ENCODE assay signal across 8 mouse cellular contexts in genomic region chr5:117153527-117154091, GRCm38 (mm10). TPM values are rescaled to one million over a fixed set of nuclear protein-coding genes. Genes with fewer than 3 reads are reported as not detected.
DNase-seq lines count a peak whose midpoint lies in the region; ATAC-seq lines count a peak whose summit lies in the region.

No protein-coding gene starts in this region.

- H3K4me2 ChIP-seq in hindbrain, embryonic 16.5 days (ENCODE audit: low read length): no peak overlapping the region
- H3K4me2 ChIP-seq in hindbrain, embryonic 14.5 days (replicated peaks): no peak overlapping the region

- H3K27ac ChIP-seq in hindbrain, embryonic 16.5 days (ENCODE audit: low read depth, low read length): no peak overlapping the region
- no peak overlapping the region for H3K27ac ChIP-seq in hindbrain, embryonic 14.5 days

- no peaks in the 10 kb centered on the region for H3K36me3 ChIP-seq in hindbrain, embryonic 16.5 days (ENCODE audit: control insufficient read depth, insufficient read depth, low read length)
- H3K36me3 ChIP-seq in hindbrain, embryonic 14.5 days (replicated peaks; ENCODE audit: control insufficient read depth, insufficient read depth): no peaks in the 10 kb centered on the region

- H3K4me3 ChIP-seq in hindbrain, embryonic 16.5 days (ENCODE audit: low read length): no peak overlapping the region
- no peak overlapping the region for H3K4me3 ChIP-seq in hindbrain, embryonic 14.5 days (replicated peaks; ENCODE audit: low read length)

- peak; percentile 80 for ATAC-seq in hindbrain, embryonic 16.5 days
- no peak for ATAC-seq in hindbrain, embryonic 14.5 days (ENCODE audit: low FRiP score)
- ATAC-seq in monocyte, adult 5-6 weeks (replicated peaks; ENCODE audit: insufficient number of reproducible peaks, low FRiP score, low TSS enrichment, poor library complexity, severe bottlenecking): no peak

- H3K9me3 ChIP-seq in hindbrain, embryonic 16.5 days (ENCODE audit: control insufficient read depth, low read length): peaks cover 2% of the 10 kb centered on the region; the same call in 1 of the 2 replicates
- H3K9me3 ChIP-seq in hindbrain, embryonic 14.5 days (ENCODE audit: control insufficient read depth, low read length): no peaks in the 10 kb centered on the region

- 67% methylated on average over 15 of the region's 15 CpGs for WGBS in hindbrain, embryonic 16.5 days
- WGBS in hindbrain, embryonic 14.5 days: 83% methylated on average over 15 of the region's 15 CpGs

- H3K27me3 ChIP-seq in hindbrain, embryonic 16.5 days (replicated peaks; ENCODE audit: control insufficient read depth, insufficient read depth, low read length): no peaks in the 10 kb centered on the region
- no peaks in the 10 kb centered on the region for H3K27me3 ChIP-seq in hindbrain, embryonic 14.5 days (ENCODE audit: control insufficient read depth, insufficient read depth, low read length)

- no peak overlapping the region for H3K9ac ChIP-seq in hindbrain, embryonic 16.5 days (ENCODE audit: low read depth, low read length)
- no peak overlapping the region for H3K9ac ChIP-seq in hindbrain, embryonic 14.5 days

- intact Hi-C loops in heart, postnatal 10 days (cut with DNase I): no loop called here

- no peaks in the 10 kb centered on the region for H3K4me1 ChIP-seq in hindbrain, embryonic 16.5 days (ENCODE audit: control insufficient read depth, insufficient read depth, low read depth, low read length)
- no peaks in the 10 kb centered on the region for H3K4me1 ChIP-seq in hindbrain, embryonic 14.5 days (replicated peaks; ENCODE audit: control insufficient read depth, insufficient read depth, low read length)

- DNase-seq in hindbrain, embryonic 14.5 days (ENCODE audit: low spot score): no peak
- DNase-seq in embryo, embryonic 11 days: peak; percentile 69
- DNase-seq in heart, postnatal 10 days: peak; percentile 67 to 72
- DNase-seq in lung, postnatal 10 days: peak; percentile 58
- no peak for DNase-seq in urinary bladder, postnatal 25 days (ENCODE audit: low spot score)
- no peak for DNase-seq in thymus, postnatal 25 days

RNA-seq across cellular contexts. Expression of gene Taok3, which starts 33.7 kb away (rescaled TPM):
- polyA plus RNA-seq in hindbrain, embryonic 16.5 days (2015; fragmentation: Nextera tagmentation; extraction: Ambion mirVana): 61.7 and 63.3 TPM in 2 replicates
- polyA plus RNA-seq in hindbrain, embryonic 14.5 days (2014; fragmentation: Nextera tagmentation; extraction: Ambion mirVana): 50.4 and 62.3 TPM in 2 replicates
- 1 to 10 TPM; 9.4 to 10.0 TPM for total RNA-seq in heart, postnatal 10 days (2021)
- 81.6 to 108 TPM (median 90.0 TPM) in 3 replicates for total RNA-seq in monocyte, adult 5-6 weeks (2017)

RNA-seq across cellular contexts. Expression of gene Suds3, which starts 37.7 kb away (rescaled TPM):
- polyA plus RNA-seq in hindbrain, embryonic 16.5 days (2015; fragmentation: Nextera tagmentation; extraction: Ambion mirVana): 70.0 and 76.7 TPM in 2 replicates
- polyA plus RNA-seq in hindbrain, embryonic 14.5 days (2014; fragmentation: Nextera tagmentation; extraction: Ambion mirVana): 52.8 and 58.4 TPM in 2 replicates
- total RNA-seq in heart, postnatal 10 days (2021): 10 to 100 TPM; 63.7 to 88.5 TPM
- 88.9 to 99.4 TPM (median 95.5 TPM) in 3 replicates for total RNA-seq in monocyte, adult 5-6 weeks (2017)

Comparison
In these comparisons a context has a peak if more than half of its experiments do, and no peak if none do; other contexts are left out.
1. DNase-seq: peak in embryo, embryonic 11 days (single experiment), heart, postnatal 10 days (2 of 2) and lung, postnatal 10 days (single experiment); none in hindbrain, embryonic 14.5 days (single experiment), urinary bladder, postnatal 25 days (single experiment) and thymus, postnatal 25 days (single experiment).